Mouse (Mus musculus) hindbrain, embryonic 16.5 days (tissue): ENCODE measurements around the gene Phpt1. TPM values are rescaled to one million over a fixed set of nuclear protein-coding genes. Genes with fewer than 3 reads are reported as not detected.

Experiments
- ATAC-seq: fragments of 200-750 bp; cut with Nextera tagmentation; 2 replicates; pipeline ENCODE4 v1.8.0; 2017; ENCODE audit warnings: moderate TSS enrichment, moderate library complexity
- H3K27ac ChIP-seq: fragments of 300-500 bp; sonication (generic); 2 replicates; pipeline ENCODE4 v1.5.1; 2014; ENCODE audit warnings: low read depth, mild to moderate bottlenecking, control low read depth, low read length, moderate library complexity
- H3K27me3 ChIP-seq: fragments of 300-500 bp; sonication (generic); replicated peaks from 2 replicates; pipeline ENCODE4 v1.6.1; 2014; ENCODE audit warnings: low read length; ENCODE audit not compliant: control insufficient read depth, insufficient read depth
- H3K36me3 ChIP-seq: fragments of 300-500 bp; sonication (generic); 2 replicates; pipeline ENCODE4 v1.6.1; 2014; ENCODE audit warnings: mild to moderate bottlenecking, low read length, moderate library complexity, mixed read lengths; ENCODE audit not compliant: control insufficient read depth, insufficient read depth
- H3K4me1 ChIP-seq: fragments of 300-500 bp; sonication (generic); 2 replicates; pipeline ENCODE4 v1.6.1; 2014; ENCODE audit warnings: low read depth, low read length; ENCODE audit not compliant: control insufficient read depth, insufficient read depth
- H3K4me2 ChIP-seq: fragments of 300-500 bp; sonication (generic); 2 replicates; pipeline ENCODE4 v1.6.1; 2014; ENCODE audit warnings: mild to moderate bottlenecking, low read length, control low read depth, moderate library complexity
- H3K4me3 ChIP-seq: fragments of 300-500 bp; sonication (generic); 2 replicates; pipeline ENCODE4 v1.5.1; 2014; ENCODE audit warnings: mild to moderate bottlenecking, low read length, control low read depth, moderate library complexity
- H3K9ac ChIP-seq: fragments of 300-500 bp; sonication (generic); 2 replicates; pipeline ENCODE4 v1.6.1; 2014; ENCODE audit warnings: low read depth, mild to moderate bottlenecking, control low read depth, low read length, moderate library complexity
- H3K9me3 ChIP-seq: fragments of 300-500 bp; sonication (generic); 2 replicates; pipeline ENCODE4 v1.6.1; 2014; ENCODE audit warnings: mild to moderate bottlenecking, low read length, moderate library complexity; ENCODE audit not compliant: control insufficient read depth
- WGBS: fragments of 180-500 bp; shearing (Covaris S2); extraction: QIAGEN DNeasy Blood & Tissue Kit; methylation state at CpG from one replicate; pipeline ENCODE4 v1.1.7; 2014; 5-methylcytosine and 5-hydroxymethylcytosine counted together
- polyA plus RNA-seq: library from polyadenylated mRNA; unstranded; fragments of >200 nt; fragmentation: Nextera tagmentation; extraction: Ambion mirVana; gene quantifications from 2 replicates; pipeline ENCODE4 v1.2.1, GENCODE M21; 2015

Gene Phpt1
- polyA plus RNA-seq, 1 experiment from 2014 or later: 178 TPM

DNA sequence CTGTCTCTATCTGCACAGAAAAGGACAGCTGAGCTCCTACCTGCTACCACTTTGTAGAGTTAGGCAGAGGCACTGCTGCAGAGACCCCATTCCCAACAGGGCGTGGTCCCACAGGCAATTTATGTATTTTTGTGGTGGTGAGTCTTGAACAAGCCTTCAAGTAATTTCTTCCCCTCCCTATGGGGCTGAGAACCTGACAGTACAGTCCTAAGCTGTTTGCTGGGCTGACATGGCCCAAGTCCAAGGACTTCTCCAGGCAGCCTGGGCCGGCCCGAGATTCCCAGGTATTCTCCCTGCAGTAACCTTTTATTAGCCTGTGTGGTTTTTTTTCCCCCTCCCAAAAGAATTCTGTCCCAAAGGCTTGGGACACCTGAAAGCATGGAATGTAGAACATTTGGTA, 9.1 kb upstream of the Phpt1 start:
- Histone ChIP-seq H3K27ac (no peak overlapping the region), H3K9me3 (no peaks in the 10 kb centered on the region), H3K9ac (no peak overlapping the region), H3K27me3 (peaks cover 17% of the 10 kb centered on the region), H3K4me2 (no peak overlapping the region), H3K36me3 (peaks cover 20% of the 10 kb centered on the region), H3K4me1 (peaks cover 33% of the 10 kb centered on the region), H3K4me3 (no peak overlapping the region)
- no peak for ATAC-seq
- WGBS: 90% methylated on average over 3 of the region's 3 CpGs

- peaks cover 23% of the 10 kb centered on the region for H3K36me3 ChIP-seq
- no peak overlapping the region for H3K27ac ChIP-seq
- no peak overlapping the region for H3K4me3 ChIP-seq
- H3K27me3 ChIP-seq: peaks cover 23% of the 10 kb centered on the region
- H3K9ac ChIP-seq: no peak overlapping the region
- H3K4me2 ChIP-seq: no peak overlapping the region
- peaks cover 34% of the 10 kb centered on the region for H3K4me1 ChIP-seq
- 77% methylated on average over 4 of the region's 4 CpGs for WGBS
- peaks cover under 1% of the 10 kb centered on the region; the same call in 1 of the 2 replicates for H3K9me3 ChIP-seq
- ATAC-seq: no peak
Observed at GRCm38 (mm10) chr2:25583571-25583970, 8.5 kb upstream of the Phpt1 start.

DNA sequence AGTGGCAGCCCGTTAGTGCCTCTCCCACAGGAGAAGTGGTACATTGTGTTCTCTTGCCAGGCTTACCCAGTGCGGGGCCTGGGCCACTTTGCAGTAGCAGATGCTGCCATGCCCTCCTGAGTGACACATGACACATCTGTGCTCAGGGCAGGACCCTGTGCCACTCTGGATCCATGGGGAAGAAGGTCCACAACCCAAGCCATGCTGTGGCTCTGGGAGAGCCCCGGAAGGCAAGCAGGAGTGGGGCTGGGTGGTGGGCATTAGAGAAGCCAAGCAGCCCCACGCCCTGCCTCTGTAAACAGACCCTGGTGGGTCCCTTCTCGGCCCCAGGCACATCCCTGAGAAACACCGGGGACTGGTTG, 8.1 kb upstream of the Phpt1 start:
- Histone ChIP-seq H3K4me1 (peaks cover 37% of the 10 kb centered on the region), H3K27me3 (peaks cover 27% of the 10 kb centered on the region), H3K36me3 (peaks cover 23% of the 10 kb centered on the region), H3K9ac (no peak overlapping the region), H3K4me3 (no peak overlapping the region), H3K9me3 (peaks cover 3% of the 10 kb centered on the region; the same call in 1 of the 2 replicates), H3K4me2 (no peak overlapping the region), H3K27ac (no peak overlapping the region; the same call in 1 of the 2 replicates)
- ATAC-seq: no peak
- WGBS: 55% methylated on average over 6 of the region's 6 CpGs

DNA sequence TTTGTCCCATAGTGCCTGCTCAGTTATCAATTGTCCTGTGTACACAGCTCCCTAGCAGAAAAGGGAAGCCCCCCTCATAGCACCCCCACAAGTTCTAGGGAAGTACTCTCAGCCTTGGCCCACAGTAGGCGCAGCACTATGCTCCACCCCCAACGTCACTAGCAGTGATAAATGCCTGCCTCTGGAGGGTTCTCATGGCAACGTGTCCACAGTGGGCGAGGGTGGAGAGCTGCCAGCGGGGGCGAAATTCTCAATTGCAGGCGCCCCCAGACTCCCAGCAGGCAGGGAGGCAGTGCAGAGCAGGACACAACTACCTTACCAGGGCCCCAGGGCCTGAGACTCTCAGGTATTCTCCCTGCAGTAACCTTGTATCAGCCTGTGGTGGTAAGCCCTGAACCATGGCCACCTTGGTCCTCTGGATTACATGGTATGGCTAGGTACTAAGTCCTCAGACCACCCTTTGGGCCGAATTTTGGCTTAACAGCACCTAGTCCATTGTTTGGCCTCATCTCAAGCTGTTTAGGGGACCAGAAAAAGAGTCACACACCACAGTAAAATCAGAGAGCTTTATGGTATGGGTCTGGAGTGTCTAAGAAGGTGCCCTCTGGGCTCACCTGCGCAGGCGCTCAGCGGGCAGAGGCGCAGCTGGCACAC, 7.6 kb upstream of the Phpt1 start:
- Histone ChIP-seq H3K4me1 (peaks cover 42% of the 10 kb centered on the region), H3K9ac (no peak overlapping the region), H3K27ac (peak overlapping the region; percentile 48), H3K4me3 (no peak overlapping the region), H3K9me3 (peaks cover 3% of the 10 kb centered on the region; the same call in 1 of the 2 replicates), H3K36me3 (peaks cover 23% of the 10 kb centered on the region), H3K4me2 (no peak overlapping the region), H3K27me3 (peaks cover 32% of the 10 kb centered on the region)
- peak; percentile 38 for ATAC-seq
- WGBS: 41% methylated on average over 12 of the region's 12 CpGs

DNA sequence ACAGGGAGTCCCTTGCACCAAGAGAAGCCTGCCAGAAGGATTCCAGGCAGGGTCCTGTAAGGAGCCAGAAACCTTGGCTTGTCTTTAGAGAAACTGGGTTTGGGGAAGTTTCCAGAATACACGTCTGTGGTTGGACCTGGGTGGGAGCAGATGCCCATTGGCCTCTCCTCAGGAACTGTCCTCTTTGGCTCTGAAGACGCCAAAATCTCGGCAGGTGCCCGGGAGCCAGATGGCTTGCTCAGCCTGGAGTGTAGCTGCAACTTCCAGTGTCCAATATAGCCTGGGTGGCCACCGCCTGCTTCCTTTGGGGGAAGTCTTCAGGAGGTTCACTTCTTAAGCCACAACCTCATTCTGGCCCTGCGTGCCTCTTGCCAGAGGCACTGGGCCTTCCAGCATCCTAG, 6.9 kb upstream of the Phpt1 start:
- WGBS: 26% methylated on average over 6 of the region's 6 CpGs
- H3K4me3 ChIP-seq: no peak overlapping the region; the same call in 1 of the 2 replicates
- peak overlapping the region; percentile 83 for H3K4me2 ChIP-seq
- H3K9me3 ChIP-seq: peaks cover 3% of the 10 kb centered on the region; the same call in 1 of the 2 replicates
- peaks cover 27% of the 10 kb centered on the region for H3K36me3 ChIP-seq
- peak; percentile 7; the same call in 1 of the 2 replicates for ATAC-seq
- H3K4me1 ChIP-seq: peaks cover 46% of the 10 kb centered on the region
- peak overlapping the region; percentile 45; the same call in 1 of the 2 replicates for H3K9ac ChIP-seq
- H3K27ac ChIP-seq: peak overlapping the region; percentile 48
- H3K27me3 ChIP-seq: peaks cover 38% of the 10 kb centered on the region

GRCm38 (mm10) chr2:25581294-25581864, 6.4 kb upstream of the Phpt1 start, which contains the start of gene Ajm1:
Ajm1 (minus strand) TSS chr2:25581757.
- peaks cover 44% of the 10 kb centered on the region for H3K27me3 ChIP-seq
- peaks cover 46% of the 10 kb centered on the region for H3K4me1 ChIP-seq
- peak within 1 kb of the TSS; percentile 54 for H3K27ac ChIP-seq
- ATAC-seq: peak; percentile 79
- H3K36me3 ChIP-seq: peaks cover 29% of the 10 kb centered on the region
- H3K4me3 ChIP-seq: peak within 1 kb of the TSS; percentile 59
- peak within 1 kb of the TSS; percentile 75 for H3K9ac ChIP-seq
- peak within 1 kb of the TSS; percentile 83 for H3K4me2 ChIP-seq
- WGBS: 4% methylated on average over 19 of the region's 19 CpGs
- H3K9me3 ChIP-seq: peaks cover 3% of the 10 kb centered on the region; the same call in 1 of the 2 replicates

GRCm38 (mm10) chr2:25580621-25581101, 5.6 kb upstream of the Phpt1 start:
- Histone ChIP-seq H3K4me2 (peak overlapping the region; percentile 83), H3K4me3 (peak overlapping the region; percentile 59), H3K9me3 (peaks cover 3% of the 10 kb centered on the region; the same call in 1 of the 2 replicates), H3K4me1 (peaks cover 47% of the 10 kb centered on the region), H3K36me3 (peaks cover 29% of the 10 kb centered on the region), H3K9ac (peak overlapping the region; percentile 75), H3K27me3 (peaks cover 48% of the 10 kb centered on the region), H3K27ac (no peak overlapping the region)
- WGBS: 40% methylated on average over 6 of the region's 6 CpGs
- ATAC-seq: 0 out of 2 replicates have a peak, but pooled peaks have one; percentile 0

- Histone ChIP-seq H3K27ac (no peak overlapping the region), H3K4me3 (peak overlapping the region; percentile 14), H3K4me1 (peaks cover 52% of the 10 kb centered on the region), H3K36me3 (peaks cover 27% of the 10 kb centered on the region), H3K9ac (peak overlapping the region; percentile 75; the same call in 1 of the 2 replicates), H3K9me3 (peaks cover 3% of the 10 kb centered on the region; the same call in 1 of the 2 replicates), H3K27me3 (peaks cover 48% of the 10 kb centered on the region), H3K4me2 (peak overlapping the region; percentile 83)
- WGBS: 11% methylated on average over 27 of the region's 27 CpGs
- ATAC-seq: no peak
Observed at GRCm38 (mm10) chr2:25579737-25580460, 4.9 kb upstream of the Phpt1 start.
